Mouse (Mus musculus) layer of hippocampus, postnatal 10 days (tissue): ENCODE measurements around the gene Atp8a1. TPM values are rescaled to one million over a fixed set of nuclear protein-coding genes. Genes with fewer than 3 reads are reported as not detected.

Source experiments
- DNase-seq, 2 experiments: peaks; one replicate each; pipeline ENCODE4 v3.0.0; 2021; ENCODE audit warnings: low spot score in 2 of 2
- total RNA-seq, 2 experiments: library from RNA; stranded (reverse); gene quantifications; 2 replicates each; pipeline ENCODE4 v1.2.3; 2021

Gene Atp8a1
- total RNA-seq, 2 experiments from 2014 or later, result 130 to 147 TPM

DNA sequence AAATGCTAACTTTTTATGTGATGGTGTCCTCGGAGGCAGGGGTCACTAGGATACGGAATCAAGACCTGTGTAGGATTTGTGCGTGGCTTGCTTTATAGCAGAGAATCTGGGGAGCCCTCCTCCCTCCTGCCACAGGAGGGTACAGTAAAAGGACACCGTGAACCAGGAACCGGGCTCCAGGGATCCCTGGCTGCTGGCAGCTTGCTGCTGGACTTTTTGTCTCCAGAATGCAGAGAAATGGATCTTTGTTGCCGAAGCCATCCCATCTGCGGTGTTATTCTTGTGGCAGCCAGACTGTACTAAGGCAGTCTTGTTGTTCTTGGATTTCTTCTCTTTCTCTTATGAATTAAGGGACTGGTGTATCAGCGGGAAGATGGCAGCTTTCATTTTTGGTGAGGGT, 159.2 kb downstream of the Atp8a1 start:
- no peak for DNase-seq

DNA sequence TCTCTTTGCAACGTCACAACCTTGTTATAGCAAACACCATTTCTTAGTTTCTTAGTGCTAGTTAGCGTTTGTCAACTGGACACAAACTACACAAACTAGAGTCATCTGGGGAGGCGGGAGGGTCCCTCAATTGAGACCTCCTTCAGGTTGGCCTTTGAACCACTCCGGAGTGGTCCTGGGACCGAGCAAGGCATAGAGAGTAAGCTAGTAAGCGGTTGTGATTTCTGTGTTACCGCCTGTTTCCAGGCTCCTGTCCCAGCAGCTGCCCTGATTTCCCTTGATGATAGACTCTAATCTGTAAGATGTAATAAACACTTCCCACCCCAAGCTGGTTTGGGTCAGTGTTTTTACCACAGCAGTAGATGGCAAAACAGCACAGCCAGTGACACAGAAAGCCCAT, 161.3 kb downstream of the Atp8a1 start:
- DNase-seq, result no peak

DNA sequence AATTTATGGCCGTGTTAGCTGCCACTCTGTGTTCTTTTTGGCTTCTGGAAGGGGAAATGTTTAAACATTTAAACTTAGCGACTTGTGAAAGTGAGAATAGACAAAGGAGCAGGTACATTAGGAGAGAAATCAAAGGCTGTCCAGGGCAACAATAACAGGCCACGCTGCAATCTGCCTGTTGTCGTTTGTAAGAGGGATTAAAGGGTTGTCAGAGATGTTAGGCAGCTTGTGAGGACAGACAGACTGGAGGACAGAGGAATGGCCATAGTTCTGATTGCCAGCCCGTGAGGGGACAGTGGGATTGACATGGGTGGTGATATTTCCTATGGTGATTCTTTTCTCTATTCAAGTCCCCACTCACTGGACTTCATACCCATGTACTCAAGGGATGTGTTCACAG, 161.8 kb downstream of the Atp8a1 start:
- DNase-seq, result no peak

DNA sequence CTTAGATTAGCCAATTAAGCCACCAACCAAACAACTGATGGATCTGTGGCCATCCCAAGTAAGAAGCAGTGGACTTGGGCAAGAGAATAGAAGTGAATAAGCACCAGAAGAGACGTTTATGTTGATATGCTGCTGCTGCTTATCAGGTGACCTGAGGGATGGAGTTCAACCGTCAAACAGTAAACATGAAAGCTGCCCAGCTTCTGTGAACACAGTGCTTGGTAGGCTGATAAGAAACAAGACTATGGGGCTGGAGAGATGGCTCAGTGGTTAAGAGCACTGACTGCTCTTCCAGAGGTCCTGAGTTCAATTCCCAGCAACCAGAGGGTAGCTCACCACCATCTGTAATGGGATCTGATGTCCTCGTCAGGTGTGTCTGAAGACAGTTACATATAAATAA, 168.4 kb downstream of the Atp8a1 start:
- no peak for DNase-seq

DNA sequence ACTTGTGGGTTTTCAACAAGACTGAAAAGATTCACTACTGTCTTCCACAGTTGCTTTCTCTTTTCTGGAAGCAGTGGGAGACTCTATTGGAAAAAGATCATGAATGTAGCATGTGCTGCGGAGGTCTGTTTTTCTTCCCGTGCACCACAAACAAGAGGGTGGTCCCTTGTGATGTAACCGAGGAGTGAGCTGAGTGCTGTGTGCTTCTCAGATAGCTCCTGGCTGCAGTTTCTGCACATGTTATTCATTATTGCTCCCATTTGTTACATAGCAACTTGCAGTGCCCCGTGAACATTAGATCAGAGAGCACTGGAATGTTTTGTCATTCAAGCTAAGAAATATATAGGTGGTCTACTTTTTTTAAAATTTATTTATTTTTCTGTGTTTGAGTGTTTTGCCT, 174.2 kb downstream of the Atp8a1 start:
- no peak for DNase-seq

DNA sequence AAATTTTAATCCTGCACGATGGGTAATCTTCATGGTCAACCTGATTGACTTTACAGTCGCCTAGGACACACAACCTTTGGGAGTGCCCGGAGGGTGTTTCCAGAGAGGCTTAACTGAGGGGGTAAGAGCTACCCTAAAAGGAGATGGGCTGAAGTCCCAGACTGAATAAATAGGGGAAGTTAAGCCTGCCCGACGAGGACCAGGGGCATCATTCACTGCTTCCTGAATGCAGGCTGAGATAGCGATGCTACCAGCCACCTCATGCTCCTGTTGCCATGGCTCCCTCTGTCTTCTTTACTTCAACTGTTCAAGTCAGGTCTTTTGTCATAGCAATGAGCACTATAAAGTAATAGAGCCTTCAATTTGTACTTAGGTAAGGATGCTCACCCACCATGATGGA, 177.1 kb downstream of the Atp8a1 start:
- no peak for DNase-seq

DNA sequence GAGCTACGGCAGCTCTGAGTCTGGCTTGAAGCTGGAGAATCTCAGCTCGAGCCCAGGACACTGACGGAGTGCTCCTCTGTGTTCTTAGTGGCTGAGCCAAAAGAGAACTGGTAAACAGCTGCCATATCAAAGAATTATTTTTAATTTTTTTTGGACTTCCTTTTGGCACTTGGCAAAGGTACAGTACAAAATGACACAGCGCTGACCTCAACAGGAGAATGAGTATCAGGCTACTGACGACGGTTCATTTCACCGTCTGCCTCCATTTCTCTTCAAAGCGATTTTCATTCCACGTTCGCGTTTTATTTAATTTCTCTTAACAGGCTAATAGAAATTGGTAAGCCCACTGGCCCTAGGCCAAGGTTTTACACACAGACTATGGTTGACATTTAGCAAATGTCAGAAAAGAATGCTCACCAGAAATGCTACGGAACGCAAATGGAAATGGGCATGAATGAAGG, 177.8 kb downstream of the Atp8a1 start:
- DNase-seq, result no peak

DNA sequence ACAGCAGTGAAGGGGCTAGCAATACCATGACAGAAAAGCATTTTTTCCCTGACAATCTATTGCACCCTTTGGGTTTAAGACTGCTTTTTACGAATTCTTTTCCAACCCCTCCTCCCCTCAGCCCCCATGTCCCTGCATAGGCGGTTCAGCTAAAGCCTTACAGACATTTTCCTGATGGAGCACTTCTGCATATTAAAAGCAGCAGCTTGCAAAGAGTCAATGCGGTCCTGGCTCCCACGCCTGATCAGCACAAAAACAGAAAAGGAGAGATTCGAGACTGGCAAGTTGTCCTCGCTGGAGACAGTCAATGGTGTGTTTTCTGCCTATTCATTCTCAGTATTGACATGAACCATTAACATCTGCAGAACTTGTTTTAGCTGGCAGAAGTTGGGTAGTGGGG, 184.5 kb downstream of the Atp8a1 start:
- no peak for DNase-seq

DNA sequence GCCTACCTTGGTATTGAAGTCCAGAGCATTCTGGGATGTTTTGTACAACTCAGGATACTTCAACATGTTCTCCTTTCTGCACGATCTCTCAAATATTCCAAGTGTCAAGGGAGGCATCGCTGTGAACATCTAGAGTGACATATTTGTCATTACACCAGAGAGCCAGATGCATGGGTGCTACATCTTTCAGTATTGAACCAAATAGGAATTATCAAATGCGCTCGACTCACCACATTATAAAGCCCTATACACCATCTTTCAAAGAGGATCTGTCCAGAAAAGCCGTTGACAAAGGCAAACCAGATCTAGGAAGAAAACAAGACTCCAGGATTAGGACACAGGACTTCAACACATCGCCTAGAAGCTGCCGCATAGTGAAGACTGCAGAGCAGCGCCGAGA, 187.4 kb downstream of the Atp8a1 start:
- no peak for DNase-seq

DNA sequence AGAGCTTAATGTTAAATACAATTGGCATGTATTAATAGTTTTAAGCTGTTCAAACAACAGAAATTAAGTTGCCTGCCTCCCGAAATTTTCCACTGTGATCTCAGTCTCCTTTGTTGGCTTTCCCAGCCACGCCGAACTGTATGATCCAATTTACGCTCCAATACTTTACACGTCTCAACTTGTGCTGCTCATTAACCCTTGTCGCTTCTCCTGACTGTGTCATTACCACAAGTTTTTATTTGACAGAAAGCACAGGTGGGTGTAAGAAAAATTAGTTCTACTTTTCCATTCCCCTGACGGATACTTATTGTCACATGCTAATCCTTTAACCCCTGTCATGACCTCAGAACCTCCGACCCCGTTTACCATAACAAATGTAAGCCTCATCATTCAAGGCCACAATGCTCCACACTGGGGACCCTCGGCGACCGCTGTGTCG, 190.4 kb downstream of the Atp8a1 start:
- DNase-seq, result no peak

DNA sequence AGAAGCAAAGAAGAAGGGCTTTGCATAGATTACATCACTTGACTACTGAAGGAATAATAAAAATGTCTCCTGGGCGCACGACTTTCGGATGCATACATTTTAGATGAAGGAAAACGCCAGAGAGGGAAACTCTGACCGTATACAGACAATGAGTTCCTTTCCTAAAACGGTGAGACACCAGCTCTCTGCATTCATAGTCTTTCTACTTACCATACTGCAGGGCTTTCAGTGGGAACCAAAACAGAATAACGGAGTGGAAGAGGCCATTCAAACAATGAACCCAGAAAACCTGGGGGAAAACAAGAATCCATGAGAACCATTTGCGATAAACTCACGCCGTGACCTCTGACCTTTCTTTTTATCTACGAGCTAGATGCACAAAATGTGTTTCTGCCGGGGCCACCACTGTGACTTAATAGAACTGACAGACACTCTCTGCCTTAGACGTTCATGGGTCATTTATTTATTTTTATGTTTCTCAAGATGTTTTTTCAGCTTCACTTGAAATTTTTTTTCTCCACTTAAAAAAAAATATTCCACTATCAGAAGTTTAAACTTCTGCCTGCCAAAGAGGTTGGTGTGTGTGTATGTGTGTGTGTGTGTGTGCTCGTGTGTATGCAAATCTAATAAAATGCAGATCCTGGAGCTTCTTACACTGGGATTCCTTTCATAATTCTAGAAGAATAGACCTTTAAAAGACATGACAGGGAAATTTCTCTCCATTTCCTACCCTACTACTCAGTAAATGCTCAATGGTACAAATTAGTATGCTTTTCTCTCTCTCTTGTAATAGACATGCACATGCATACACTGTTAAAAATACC, 191.3 kb downstream of the Atp8a1 start:
- no peak for DNase-seq

DNA sequence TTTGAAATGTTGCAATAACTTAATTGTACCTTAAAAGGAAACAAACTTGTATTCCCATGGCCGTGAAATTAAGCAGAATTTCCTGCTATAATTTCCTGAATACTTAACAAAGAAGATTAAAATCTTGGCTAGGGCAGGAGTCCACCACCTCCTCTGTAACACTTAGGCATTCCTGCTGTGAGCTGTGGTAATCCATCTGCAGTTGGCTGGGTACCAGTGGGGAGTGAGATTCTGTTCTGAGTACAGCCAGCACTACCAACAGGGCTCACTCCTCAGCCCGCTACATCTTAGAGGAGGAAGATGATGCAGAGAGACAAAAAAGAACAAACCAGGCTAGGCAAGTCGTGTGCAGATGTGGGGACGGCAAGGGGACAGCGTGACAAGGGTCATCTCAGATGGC, 192.7 kb downstream of the Atp8a1 start:
- no peak for DNase-seq

DNA sequence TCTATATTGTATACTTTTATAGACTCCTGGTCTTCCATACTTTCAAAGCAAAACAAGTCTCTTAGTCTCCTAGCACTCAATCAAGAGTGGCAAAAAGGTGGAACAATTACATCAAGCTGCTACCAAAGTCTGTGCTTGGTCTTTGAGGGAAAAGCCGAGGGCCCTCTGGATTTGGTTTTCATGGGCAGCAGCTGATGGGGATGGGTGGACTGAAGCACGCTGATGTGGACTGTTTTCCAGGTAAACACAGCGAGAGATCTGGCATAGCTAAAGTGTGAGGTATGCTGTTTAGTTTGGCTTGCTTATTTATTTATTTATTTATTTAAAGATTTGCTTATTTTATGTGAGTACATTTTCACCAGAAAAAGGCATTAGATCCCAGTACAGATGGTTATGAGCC, 193.7 kb downstream of the Atp8a1 start:
- DNase-seq, result no peak

DNA sequence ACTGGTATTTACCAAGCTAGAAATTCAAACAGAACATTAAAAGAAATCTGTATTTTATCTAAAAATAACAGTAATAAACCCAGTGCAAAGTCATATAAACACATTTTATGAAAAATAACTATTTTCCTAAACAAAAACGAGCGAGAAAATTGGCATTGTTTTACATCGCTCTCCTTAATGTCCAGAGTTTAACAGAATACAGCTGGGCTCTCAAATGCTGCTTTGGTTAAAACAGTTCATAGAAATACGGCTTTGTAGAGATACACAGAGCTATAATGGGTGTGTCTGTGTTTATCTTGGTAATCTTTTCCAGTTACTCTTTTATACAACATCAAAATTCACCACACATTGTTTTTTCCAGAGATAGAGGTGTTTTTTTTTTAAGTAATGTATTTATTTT, 194.8 kb downstream of the Atp8a1 start:
- no peak for DNase-seq

DNA sequence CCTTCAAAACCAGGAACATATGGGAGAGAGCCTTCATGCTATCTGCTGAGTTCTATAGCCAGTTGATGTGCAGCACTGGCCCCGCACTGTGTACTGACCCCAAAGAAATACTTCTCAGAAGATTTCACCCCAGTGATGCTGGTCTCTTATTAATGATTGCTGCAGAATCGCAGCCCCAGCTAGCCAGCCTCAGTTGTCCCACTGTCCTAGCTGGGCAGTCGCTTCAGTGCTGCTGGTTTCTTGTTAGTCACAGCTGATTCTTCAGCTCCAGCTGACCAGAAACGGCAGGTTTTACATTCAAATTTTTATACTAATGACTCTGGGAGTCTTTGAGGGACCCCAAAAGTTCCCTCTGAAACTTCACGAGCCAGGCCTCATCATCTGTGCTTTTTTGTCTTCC, 197.2 kb downstream of the Atp8a1 start:
- DNase-seq, result no peak

DNA sequence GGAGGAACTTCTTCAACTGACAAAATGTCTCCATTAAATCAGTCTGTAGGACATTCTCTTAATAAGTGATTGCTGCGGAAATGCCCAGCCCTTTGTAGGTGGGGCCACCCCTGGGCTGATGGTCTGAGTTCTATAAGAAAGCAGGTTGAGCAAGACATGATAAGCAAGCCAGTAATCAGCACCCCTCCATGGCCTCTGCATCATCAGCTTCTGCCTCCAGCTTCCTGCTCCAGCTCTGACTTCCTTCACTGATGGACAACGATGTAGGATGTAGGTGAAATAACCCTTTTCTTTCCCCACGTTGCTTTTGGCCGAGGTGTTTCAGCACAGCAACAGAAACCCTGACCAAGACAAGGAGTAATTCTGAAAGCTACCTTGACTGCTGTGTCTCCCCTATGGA, 198.1 kb downstream of the Atp8a1 start:
- DNase-seq, result no peak

DNA sequence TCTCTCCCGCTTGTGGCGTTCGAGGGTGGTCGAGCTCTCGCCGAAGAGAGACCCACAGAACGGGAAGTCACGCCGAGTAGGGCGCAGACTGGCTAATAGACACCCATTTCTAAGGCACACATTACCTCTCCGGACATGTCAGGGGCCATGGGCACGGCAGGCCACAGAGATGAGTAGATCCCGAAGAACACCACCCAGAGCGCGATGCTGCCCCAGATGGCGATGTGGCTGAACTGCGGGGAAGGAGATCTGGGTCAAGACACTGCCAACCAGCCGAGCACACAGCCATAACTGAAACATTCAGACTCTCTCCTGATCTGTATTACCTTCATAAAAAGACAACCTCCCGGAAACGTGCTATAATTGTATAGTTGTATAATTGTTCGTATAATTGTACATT, 199.7 kb downstream of the Atp8a1 start:
- DNase-seq, result peak; percentile 27 to 30

DNA sequence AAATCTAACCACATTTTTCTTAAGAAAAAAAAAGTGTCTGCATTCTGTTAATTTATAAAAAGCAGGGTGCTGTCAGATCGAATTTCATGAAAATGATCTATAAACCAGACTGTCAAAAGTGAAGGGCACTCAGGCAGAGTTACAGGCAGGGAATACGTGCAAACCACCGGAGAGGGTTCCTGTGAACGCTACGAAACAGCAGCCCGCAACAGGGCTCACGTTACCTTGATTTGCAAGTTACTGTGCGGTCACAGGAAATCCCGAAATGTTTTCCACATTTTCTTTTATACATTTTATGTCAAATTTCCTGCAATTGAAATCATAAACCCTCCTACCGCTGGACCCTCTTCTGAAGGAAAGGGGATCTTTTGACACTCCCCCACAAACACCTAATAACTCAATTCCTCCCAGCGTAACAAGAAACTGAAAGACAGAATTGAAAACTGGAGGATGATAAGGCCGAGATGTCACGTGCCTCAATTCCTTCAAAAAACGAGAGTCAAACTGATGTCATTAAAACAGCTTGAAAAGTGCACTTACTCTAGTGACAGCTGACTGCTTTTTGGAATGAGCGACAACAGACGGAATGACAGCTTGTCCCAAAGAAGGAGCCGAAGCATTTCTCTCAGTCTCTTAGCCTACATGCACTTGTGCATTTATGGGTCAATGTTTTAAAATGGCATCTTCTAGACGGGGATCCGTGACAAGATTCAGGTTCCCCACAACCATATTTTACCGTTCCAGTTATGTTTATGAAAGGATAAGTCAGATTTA, 200.3 kb downstream of the Atp8a1 start:
- no peak for DNase-seq

DNA sequence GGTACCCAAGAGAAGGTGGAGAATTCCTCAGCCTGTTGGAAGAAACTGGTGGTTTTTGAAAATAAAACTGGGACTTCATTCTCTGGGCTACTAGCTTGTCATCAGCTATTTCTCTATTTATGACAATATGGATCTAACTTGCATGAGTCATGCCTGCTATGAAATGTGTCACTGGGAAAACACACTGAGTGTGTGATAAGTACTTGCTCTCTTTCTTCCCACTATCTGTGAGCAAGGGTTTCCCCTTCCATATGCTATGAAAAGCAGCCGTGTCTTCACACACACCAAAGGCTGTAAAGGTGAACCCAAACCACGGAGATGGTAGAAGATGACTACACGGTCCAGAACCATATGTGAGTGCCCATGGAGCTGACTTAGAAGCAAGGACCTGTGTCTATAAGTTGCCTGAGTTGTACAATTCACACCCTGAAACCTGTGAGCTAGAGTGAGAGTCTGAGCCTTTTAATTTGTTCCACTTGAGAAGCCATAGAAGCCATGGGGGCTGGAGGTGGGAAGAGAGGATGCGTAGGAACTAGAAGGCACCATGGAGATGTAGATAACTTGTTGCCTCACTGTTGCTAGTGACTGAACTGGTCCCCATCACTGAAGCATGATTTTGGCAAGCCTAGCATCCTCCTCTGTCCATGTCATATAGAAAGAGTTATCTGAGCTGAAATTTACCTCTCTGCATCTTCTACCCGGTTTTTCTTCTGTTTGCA, 203.5 kb downstream of the Atp8a1 start:
- no peak for DNase-seq

DNA sequence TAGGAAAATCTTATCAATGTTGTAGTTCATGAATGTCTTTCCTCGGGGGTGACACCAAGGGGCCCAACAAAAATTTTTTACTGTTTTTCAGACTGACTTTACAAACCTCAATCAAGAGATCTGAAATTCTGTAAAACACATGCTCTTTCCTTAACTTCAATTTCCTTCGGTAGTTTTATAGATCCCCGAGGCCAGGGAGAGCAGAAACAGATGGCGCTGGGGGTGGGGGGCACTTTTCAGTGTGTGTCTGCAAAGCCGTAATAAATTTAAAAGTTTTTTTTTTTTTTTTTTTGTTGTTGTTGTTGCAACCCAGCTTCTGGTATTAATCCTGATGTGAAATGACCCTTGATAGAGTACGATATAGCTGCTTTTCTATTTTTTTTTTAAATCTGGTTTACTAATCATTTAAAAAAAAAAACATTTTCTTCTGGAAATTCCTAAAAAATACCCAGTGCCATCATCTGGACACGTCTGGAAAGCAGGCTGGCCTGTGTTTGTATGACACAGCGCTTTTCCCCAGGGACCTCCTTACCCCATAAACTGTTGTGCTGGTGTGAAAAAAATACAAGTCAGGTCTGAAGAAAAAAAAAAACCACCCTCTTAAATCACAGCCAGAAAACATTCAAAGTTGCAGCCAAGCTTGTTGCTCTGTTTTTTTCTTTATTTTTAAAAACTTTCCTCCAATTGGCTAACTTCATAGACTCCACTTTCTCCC, 205.7 kb downstream of the Atp8a1 start:
- DNase-seq, result no peak

DNA sequence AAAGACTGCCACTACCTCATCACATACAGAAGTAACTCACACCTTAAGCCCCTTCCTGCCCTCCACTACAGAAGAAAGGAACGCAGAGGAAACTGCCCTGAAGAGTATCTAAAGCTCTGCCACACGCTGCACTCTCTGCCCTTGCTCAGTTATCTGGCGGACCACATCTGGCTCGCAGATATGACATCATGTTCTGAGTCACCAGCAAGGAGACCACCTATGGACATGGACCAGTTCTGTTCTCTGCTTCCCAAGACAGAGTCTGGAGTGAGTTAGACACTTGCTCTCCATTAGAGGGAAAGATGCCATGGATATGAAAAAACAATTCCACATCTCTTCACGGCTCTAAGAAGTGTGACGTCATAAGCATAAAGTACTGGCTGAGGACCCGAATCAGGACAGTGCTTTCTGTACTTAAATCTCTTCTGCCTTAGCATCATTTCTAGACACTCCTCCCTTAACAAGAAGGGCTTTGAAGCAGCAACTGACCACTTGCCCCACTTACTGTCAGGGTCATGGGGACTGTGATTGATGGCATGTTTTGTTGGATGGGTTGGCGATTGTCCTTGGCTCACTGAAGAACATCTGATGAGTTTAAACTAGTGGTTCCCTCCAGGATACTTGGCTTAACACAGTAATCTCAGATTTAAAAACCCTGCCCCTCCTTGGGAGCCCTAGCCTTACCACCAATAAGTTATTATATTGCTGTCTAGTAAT, 206.5 kb downstream of the Atp8a1 start:
- no peak for DNase-seq
